Mouse (Mus musculus): ENCODE data around the gene Padi2.

The Padi2 gene

DNA sequence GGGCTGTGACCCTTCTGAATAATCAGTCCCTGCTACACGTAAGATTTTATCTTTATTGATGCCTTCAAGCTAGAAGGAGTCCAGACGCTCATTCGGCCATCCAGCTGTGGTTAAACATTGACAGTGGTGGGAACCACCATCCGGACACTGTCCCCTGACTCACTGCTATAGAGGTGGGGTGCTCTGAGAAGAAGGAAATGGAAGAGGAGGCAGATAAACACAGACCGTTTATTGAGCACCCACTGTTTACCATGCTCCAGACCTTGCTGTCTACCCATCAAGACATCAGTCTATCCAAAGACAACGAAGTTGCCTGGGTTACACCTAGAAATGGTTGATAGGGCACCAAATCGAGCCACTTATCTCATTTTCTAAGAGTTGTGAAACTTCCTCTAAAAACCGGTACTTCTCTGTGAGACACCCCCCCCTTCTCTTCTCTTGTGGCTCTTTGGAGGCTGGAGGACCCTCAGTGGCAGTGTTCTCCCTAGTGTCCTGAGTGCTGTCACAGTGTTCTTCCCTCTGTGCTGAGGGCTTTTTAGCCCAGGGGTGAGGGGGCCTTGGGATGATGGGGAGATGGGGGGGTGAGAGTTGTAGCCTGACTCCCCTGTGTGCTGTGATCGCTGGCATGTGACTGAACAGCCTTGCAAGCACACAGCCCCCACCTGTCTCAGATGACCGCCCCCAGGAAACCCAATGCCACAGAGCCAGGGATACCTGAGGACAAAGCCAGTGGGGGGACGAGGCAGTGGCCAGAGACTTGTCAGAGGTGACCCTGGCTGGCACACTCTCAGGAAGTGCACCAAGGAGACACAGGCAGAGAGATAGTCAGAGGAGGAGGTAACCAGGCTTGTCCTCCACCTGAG lies 14.1 kb downstream of the Padi2 start:
- no peak for DNase-seq (ENCODE audit: low read depth, low spot score)

- DNase-seq (ENCODE audit: low read depth, low spot score): no peak
Observed at GRCm38 (mm10) chr4:140922508-140922907, 16.4 kb downstream of the Padi2 start.

GRCm38 (mm10) chr4:140925648-140926047 lies 19.5 kb downstream of the Padi2 start:
- no peak for DNase-seq (ENCODE audit: low read depth, low spot score)

GRCm38 (mm10) chr4:140928349-140928748 lies 22.2 kb downstream of the Padi2 start:
- DNase-seq (ENCODE audit: low read depth, low spot score): no peak

DNA sequence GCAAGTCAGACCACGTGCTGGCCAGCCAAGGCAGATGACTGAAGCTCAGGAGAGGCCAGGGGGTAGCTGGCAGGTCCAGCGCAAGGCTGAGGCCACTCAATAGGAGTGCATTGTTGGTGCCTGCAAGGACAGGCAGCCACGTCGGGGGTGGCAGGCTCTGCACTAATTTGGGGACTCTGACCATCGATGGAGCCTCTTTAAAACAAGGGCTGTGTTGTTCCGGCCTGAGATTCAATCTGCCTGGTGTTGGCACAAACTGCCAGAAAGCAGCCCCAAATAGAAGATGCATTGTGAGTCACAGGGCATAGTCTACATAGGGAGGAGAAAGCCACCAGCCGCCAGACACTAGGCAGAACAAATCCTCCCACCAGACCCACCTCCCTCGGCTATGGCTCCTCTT lies 23.6 kb downstream of the Padi2 start:
- DNase-seq (ENCODE audit: low read depth, low spot score): no peak

DNA sequence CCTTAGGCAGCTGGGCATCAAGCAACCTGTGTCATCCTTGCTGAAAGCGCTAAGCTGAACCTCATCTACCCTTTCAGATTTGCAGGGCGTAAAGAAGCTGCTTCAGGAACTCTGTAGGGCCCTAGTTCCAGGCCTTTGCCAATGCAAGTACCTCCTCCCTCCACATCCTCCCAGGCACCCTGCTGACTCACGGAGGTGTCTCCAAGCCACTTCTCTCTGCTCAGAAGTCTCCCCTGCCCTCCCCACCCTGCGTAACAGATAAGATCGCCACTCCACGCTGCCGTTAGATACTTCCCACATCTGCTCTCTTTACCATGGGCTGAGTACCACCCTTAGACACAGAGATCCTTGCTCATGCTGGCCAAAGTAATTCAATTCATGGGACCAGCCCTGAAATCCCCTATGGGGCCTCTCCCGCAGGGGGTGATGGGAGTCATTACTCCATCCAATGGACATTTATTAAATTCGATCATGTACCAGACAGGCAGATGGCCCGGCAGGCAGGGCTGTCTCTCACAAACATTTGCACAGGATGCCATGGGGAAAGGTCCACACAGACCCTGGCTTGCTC lies 24.8 kb downstream of the Padi2 start:
- DNase-seq (ENCODE audit: low read depth, low spot score): no peak

DNA sequence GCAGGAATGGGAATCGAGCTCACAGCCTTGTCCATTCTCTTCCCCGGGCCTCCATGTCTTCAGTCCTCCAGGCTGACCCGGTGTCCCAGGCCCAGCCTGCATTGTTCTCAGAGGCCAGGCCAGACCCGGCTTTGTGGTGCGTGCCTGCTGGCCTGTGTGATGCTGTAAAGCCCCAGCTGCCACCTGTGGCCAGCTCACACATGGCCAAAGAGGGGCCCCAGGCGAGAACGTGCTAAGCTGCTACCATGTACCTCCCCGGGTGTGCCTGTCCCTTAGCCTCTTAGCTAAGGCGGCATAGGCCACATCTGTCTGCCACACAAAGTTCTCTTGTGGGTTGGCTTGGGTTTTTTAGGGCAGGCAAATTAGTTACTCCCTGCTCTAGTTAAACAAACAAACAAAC lies 29.5 kb downstream of the Padi2 start:
- DNase-seq (ENCODE audit: low read depth, low spot score): no peak

- no peak for DNase-seq (ENCODE audit: low read depth, low spot score)
Observed at GRCm38 (mm10) chr4:140944356-140944755, 38.2 kb downstream of the Padi2 start.

DNA sequence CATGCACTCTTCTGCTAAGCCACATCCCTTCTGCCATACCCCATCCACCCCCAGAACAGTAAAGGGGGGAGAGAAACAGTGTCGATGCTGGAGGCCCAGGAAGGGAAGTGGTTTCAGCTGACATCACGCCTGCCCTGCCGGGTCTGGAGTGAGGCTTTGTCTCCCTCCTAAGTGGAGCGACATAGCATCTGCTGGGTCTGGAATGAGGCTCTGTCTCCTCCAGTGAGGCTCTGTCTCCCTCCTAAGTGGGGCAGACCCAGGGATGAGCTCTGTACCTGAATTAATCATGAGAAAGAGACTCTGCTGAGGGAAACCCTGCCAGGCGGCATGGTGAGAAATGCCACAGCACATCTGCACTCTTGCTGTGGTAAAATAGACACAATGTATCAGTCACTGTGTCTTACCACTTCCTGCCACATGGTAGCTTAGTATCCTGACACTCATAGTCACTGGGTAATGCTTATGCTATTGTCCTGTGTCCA lies 38.9 kb downstream of the Padi2 start:
- DNase-seq (ENCODE audit: low read depth, low spot score): no peak

- DNase-seq (ENCODE audit: low read depth, low spot score): no peak
Observed at GRCm38 (mm10) chr4:140945571-140945970, 39.4 kb downstream of the Padi2 start.

DNA sequence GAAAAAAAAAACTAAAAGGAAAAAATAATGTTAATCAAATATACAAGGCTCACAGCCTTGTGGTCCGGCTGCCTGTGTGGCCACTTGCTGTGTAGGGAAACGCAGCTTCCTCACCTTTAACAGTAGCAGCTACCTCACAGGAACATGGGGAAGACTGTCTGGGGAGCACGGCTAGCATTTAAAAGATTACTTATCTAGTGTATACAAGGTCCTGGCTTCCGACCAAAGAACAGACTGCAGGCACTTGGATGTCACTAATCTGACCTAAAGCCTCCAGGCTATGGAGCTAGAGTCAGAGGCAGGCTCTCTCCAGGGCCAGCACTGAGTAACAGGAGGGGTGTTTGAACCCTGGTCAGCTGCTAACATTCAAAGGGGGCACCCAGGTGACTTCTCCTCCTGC lies 39.9 kb downstream of the Padi2 start:
- no peak for DNase-seq (ENCODE audit: low read depth, low spot score)

GRCm38 (mm10) chr4:140946580-140947205 lies 40.5 kb downstream of the Padi2 start:
- no peak for DNase-seq (ENCODE audit: low read depth, low spot score)

DNA sequence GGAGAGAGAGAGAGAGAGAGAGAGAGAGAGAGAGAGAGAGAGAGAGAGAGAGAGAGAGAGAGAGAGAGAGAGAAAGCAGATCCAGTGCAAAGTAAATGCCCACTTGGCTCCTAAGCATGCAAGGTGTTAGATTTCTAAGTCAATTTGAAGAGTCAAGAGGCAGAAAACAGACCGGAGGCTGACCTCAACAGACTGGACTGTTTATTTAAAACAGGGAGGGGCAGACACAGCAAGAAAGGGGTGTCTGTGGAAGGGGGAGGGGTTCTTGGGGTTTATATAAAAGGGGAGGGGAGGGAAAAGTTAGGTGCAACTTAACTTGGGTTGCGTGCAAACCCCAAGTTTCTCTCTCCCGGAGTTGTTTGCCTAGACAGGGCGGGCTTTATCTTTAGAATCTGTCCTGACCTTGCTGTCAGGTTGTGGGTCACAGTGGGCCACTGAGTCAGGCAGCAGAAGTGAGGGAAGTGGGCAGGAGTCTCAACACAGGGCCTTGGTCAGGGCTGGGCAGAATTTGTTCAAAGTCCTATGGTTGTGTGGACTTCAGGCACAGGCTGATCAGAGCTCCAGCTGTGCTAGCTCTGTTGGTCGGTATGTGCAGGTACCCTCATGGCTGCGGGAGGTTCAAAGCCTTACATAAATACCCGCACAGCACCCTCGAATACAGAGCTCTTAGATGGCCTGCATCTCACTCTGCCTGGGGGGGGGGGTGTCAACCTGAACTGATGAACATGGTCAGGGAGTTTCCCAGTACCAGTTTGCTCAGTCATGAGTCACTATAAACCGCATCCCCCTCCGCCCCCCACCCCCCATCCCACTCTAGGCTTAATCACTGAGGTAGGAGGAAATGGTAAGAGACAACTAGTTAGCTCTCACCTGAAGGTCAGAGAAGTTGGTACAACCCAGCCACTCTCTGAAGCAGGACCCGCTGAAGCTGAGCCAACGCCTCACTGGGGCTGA lies 41.6 kb downstream of the Padi2 start:
- DNase-seq (ENCODE audit: low read depth, low spot score): no peak

DNA sequence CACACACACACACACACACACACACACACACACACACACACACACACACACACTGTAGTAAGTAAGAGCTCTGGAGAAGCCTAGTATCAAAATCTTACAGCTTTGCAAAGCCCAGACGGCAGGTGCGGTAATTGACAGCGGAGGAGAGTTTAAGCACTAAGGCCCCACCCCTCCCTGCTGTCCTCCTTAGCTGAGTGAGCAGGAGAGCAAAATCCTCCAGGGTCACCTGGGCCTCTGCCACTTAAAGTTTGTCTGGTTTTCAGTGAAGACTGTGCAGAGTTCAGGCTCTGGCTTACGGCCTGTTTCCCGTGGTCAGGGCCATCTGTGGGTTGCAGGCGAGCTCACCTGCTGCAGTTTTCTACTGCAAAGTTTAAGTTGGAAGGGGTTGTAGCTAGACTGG lies 42.3 kb downstream of the Padi2 start:
- no peak for DNase-seq (ENCODE audit: low read depth, low spot score)

DNA sequence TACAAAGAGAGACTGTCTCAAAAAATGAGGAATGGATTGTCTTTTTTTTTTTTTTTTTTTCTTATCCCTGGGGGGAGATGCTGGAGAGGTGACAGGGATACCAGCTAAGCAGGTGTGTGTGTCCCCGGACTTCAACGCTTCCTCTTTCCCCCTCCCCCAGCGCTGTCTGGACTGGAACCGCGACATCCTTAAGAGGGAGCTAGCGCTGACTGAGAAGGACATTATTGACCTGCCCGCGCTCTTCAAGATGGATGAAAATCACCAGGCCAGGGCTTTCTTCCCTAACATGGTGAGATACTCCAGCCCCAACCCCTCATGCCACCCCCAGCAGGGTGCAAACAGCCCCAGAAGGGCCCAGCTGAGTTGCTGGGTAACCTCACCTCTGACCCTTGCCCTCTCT lies 42.9 kb downstream of the Padi2 start:
- no peak for DNase-seq (ENCODE audit: low read depth, low spot score)

DNA sequence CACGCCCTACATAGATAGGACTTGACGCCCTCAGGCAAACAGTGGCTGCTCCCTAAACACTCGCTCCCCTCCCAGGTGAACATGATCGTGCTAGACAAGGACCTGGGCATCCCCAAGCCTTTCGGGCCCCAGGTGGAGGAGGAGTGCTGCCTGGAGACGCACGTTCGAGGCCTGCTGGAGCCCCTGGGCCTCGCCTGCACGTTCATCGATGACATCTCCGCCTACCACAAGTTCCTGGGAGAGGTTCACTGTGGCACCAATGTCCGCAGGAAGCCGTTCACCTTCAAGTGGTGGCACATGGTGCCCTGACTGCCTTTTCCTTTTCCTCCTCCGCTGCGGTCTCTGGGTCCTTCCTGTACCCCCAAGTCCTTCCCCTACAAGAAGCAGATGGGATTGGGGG lies 43.5 kb downstream of the Padi2 start:
- no peak for DNase-seq (ENCODE audit: low read depth, low spot score)

- DNase-seq (ENCODE audit: low read depth, low spot score): no peak
Observed at GRCm38 (mm10) chr4:140950574-140950973, 44.4 kb downstream of the Padi2 start.

DNA sequence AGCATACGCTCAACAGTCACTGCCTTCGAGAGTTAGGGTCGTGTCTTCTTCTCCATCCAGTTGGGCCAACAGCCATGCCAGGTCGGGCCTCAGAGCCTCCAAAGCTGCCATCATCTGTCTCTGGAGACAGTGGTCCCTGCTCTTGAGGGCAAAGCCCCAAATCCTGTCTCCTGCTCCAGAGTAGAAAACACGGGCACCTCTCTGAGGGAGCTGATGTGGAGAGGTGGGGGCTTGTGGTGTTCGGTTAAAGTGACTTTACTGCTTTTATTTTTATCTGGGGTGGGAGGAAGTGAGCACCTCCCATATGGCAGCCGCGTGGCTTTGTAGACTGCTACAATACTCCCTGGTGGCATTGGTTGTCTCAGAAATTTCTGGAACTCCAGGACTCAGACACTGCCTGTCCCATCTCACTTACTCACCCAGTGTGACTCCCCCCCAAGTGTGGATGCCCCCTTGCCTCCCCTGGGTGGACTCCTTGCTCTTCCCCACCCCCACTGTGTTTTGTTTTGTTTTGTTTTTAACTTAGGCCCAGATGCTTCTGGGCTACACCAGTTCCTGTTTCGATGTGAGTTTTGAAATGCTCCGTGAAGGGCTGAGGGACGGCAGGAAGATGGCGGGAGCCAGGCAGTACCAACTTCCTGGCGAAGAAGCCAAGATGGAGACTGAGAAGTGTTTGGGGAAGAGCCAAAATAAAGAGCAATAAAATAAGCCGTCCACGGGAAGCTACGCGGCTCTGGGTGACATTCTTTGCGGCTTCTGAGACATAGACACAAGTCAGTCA lies 45.9 kb downstream of the Padi2 start:
- no peak for DNase-seq (ENCODE audit: low read depth, low spot score)

- no peak for DNase-seq (ENCODE audit: low read depth, low spot score)
Observed at GRCm38 (mm10) chr4:140957131-140957702, 51.1 kb downstream of the Padi2 start.

- peak; percentile 74 for DNase-seq (ENCODE audit: low read depth, low spot score)
Observed at GRCm38 (mm10) chr4:140957725-140958124, 51.6 kb downstream of the Padi2 start.

All from retina, adult 2 months (tissue).